Mouse (Mus musculus): ENCODE measurements around the gene Shc3. TPM values are rescaled to one million over a fixed set of nuclear protein-coding genes. Genes with fewer than 3 reads are reported as not detected.
A peak's percentile ranks its signal among the peaks of the same experiment; 100 is the strongest.

Shc3 gene
- total RNA-seq, 2 experiments from 2014 or later = 0.90 to 1.2 TPM

DNA sequence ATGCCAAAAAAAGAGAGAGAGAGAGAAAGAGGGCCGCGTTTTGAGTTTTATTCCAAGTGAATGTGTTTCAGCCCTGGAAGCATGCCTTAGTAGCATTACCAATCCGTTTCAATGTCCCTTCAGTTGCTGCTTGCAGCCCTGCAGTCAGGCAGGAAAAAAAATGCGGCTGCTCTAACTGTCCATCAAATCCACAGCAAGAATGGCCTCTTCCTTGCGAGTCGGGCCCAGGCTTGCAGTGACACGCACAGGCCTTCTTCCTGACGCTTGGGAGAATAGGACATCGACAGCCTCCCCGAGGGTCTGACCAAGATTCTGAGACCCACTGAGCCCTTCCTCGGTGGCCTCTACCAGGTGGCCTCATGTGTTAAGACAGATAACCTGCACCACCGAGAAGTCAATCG lies 718 bp downstream of the Shc3 start:
- no peak for DNase-seq

DNA sequence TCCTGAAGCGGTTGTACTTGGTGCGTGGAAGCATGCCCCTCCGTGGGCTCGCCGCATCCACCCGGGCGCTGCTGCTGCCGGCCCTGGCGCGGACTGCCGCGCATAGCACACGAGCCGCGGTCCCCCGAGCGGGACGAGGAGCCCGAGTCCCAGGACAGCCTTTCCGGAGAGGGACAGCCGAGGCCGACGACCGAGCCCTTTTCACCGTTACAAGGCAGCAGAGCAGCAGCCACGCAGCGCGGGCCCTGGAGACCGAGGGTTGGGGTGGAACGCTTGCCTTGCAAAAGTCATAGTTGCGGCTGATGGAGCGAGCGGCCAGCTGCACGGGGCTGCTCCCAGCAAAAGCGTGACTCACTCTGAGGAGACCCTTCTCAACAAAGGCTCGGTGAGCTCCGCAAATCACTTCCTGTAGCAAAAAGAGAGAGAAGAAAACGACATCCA lies 1.8 kb downstream of the Shc3 start:
- no peak for DNase-seq

DNA sequence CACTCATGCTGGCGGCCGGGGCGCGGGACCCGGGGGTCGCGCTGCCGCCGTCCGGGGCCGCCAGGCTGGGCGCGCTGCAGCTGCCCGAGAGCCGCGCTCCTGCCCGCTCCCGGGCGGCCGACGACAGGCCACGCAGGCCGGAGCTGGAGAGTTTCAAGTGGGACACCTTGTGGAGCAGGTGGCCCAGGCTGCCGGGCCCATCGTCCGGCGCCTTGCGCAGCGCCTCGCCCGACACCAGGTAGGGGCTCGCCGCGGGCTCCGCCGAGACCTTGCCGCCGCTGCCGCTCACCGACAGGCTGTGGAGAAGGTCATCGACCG lies 2.2 kb downstream of the Shc3 start:
- no peak for DNase-seq

DNA sequence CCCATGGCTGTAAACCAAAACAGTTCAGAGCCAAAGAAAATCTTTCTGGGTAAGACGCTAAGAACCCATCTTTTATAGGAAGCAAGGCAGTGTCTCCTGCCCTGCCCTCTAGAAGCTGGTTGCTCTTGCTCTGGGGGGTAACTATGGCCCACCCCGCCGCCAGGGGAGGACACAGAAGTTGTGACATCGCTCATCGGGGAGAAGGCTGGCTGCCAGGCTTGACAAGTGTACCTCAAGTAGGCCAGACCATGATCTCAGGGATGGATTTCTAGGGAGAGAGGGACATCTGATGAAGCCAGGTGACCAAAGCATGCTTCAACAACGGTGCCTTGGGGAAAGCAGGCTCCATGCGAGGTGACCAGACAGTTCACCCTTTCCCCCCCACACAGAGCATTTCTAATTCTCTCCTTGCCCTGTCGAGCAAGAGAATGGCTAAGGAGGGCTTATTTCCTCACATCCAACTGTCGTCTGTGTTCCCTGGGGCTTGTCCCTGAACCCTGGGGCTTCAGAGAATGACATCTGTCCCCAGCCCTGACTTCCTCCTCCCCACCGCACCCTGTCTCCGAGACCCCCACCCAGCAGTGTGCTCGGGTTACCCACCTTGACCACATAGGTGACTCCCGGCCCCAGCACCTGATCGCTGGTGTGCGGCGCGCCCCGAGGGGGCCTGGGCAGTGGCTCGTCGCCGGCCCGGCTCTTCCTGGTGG lies 2.7 kb downstream of the Shc3 start:
- no peak for DNase-seq

DNA sequence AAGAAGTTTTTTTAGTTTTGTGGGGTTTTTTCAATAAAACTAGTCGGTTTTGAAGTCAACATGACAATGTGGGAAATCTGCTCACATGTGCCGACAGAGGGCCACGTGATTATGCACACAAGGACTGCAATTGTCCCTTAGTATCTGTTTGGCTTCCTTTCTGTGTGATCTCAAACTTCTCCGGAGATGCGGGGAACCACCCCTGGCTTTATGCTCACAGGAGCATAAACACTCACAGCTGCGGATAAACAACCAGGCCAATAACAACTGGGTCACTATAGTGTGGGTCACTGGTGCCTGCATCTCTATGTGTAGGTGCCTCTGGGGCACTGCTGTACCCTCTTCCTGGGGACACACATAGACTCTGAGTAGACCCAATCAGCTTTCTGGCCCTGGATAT lies 4.5 kb downstream of the Shc3 start:
- DNase-seq = no peak

DNA sequence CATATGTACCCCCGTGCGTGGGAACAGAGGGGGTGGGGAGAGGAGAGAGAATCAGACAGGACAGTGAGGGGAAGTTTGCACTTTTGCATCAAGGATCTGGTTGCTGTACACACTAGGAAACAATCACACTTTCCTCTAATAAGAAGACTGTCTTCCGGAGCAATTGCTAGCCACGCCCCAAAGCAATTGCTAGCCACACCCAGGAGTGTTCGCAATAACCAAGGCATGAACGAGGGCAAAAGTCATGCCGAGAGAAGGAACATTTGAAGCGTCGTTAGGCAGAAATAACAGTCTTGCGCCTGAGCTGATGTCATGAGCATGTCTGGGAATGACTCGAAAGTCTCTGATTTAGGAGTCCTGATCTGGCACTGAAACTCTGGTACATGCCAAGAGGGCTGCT lies 15.9 kb downstream of the Shc3 start:
- no peak for DNase-seq

DNA sequence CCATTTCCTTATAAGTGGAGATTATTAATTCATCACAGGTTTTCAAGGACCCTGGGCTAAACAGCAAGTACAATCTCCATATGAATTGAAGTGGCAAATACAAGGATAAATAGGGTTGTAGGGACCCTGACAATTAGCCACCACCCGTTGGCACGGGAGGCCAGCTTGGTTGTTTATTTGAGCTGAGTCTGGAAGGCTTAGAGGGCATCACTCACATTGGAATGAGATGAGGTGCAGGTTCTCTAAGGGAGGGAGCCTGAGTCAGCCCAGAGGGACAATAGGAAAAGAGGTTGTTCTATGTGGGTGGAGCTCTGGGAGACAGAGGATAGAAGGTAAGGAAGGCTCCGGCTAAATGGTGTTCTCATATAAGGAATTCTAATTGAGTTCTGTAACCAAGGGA lies 17.0 kb downstream of the Shc3 start:
- DNase-seq = no peak

DNA sequence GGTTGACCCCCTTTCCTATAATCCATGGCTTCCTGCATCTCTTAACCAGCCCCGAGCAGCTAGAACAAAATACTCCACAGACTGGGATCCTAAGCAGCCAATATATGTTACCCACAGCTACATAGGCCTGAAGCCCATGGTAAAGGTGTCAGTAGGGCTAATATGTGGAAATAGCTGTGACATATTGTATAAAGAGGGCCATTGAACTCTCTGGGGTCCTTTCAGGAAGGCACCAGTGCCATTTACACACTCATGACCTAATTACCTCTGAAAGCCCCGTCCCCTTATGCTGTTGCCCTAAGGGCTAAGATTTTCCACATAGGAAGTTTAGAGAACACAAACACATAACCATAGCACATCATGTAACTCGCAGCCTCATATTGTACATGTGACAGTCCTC lies 17.4 kb downstream of the Shc3 start:
- DNase-seq = no peak

DNA sequence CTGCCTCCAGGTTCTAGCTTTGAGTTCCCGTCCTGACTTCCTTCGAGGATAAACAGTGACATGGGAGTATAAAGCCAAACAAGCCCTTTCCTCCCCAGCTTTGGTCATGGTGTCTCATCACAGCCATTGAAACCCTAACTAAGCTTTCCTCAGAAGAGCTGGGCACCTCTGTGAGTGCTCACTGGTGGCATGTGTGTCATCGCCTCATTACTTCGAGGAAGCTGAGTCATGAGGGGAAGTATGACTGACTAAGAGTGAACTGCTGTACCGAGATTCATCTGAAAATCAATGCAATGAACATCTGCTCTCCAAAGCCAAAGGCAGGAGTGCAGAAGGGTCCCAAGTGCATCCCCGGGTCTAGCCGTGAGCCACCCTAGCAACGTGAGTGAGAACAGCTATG lies 29.4 kb downstream of the Shc3 start:
- DNase-seq = no peak

DNA sequence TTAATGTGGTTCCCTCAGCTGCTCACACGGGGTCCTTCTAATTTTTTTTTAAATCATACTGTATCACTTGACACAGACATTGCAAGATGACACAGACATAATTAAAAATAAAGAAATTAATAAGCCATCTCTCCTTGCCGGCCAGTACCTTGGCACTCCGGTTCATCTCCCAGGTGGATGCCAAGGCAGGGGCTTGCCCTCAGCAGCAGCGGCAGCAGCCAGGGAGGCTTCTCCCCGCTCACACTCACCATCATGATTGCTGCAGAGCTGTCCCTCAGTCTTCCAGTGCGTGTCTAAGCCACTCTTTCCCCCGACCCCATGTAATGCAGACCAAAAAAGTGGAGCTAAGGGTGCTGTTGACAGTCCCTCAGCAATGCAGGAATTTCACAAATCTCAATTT lies 33.9 kb downstream of the Shc3 start:
- DNase-seq = no peak

DNA sequence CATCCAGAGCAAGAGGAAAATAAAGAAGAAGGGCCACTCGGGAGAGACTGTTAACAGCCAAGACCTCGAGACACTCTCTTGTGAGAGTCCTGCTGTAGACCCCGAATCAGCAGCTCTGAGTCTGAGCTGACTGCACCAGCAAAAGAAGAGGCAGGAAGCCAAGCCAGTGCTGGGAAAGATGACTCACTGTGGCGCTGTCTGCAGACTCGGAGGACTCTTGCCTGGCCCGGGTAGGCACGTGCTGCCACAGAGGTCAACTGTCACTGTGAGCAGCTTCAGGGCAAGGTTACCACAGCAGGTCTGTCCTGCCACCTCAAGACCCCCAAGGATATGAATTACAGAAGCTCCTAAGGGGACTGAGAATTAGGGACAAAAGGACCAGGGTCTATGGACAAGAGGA lies 42.7 kb downstream of the Shc3 start:
- peak; percentile 16 for DNase-seq

DNA sequence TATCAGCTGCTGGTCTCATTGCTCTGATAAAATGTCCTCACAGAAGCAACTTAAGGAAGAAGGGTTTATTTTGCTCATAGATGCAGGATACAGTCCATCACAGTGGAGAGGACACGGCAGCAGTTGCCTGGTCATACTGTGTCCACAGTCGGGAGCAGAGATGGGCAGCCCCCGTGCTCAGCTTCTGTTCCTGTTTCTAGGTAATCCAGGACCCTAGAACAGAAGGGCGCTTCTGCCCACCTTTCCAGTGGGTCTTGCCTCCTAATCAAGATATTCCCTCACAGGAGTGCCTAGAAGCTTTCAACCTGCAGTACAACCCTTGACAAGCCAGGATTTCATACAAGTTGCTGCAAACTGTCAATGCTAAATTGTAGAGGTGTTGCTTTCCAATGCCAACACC lies 44.9 kb downstream of the Shc3 start:
- DNase-seq = no peak

DNA sequence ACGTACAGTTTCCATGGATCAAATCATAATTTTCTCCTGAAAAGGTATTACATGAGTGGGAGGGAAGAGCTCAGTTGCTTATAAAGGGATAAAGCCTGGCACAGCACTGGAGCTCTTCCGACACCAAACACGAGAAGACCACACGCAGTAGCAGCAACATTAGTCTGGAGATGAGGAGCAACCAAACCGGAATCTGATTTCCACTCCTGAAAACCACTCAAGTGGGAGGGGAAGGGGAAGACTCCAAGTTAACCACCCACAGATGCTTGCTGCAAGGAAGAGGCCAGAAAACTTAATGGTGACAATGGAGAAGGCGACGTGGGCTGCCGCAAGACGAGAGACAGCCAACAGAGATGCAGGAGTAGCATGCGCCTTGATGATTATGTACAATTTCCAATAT lies 45.9 kb downstream of the Shc3 start:
- DNase-seq = no peak

DNA sequence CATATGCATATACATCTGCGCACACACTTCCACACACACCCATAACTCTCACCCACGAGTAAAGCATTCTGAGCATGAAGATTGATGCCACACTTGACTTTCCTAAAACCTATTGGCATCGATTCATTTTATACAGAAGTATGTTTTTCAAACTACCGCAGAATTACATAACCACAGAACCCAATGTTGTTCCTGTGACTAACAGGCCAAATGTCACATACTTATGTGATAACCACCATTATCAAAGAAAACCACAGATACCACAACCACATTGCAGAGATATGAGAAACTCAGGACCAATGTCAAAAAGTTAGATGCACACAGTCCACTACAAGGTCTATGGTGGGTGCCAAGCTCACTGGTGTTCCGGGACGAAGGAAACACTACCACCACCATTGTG lies 50.3 kb downstream of the Shc3 start:
- DNase-seq = no peak

DNA sequence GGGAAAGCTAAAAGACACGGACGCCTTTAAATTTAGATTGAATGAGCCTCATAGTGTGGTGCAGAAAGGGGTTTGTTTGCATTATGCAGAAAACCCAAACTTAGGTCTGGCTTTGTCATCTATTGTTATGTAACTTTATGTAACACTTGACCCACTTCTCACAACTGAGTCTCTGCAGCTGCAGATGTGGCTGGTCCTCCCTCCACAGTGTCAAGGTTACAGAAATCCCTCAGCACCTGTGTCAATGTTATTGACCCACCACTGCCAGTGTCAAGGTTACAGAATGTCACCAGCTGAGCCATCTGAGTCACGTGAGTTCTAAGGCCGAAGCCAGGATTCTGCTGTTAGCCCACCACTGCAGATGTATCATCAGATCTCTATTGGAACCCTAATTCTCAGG lies 51.3 kb downstream of the Shc3 start:
- no peak for DNase-seq

DNA sequence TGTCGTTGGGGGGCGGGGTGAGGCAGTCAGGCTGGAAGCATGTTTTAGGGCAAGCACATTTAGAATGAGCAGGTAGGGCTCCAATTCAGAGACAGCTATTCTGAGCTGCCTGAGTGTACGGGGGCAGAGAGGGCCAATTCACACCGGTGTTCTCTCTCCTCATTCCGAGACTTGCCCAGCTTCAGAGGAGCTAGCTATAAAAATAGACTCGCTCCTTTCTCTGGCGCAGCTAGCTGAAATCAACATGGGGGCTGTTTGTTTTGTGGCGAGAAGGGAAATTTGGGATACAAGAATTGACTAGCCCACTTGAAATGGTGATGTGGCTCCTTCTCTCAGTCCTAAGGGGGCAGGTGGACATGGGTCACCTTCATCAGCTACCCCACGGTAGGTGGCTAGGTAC lies 60.4 kb downstream of the Shc3 start:
- DNase-seq = no peak

DNA sequence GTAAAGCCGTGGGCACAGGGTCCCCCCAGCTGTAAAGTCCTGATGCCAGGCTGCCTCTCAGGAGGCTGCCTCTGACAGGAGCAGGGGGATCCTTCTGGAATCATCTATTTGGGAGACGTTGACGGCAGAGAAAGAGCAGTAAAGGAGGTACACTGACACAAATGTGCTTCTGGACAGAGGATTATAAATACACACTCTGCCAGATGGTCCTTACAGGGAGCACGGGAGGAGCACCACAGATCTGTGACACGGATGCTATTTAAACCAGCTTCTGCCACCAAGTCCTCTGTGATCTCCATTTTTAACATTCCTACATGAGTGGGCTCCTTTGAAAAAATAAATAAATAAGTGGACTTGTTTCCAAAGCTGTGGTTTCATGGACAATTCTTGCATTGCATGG lies 63.5 kb downstream of the Shc3 start:
- DNase-seq = no peak

DNA sequence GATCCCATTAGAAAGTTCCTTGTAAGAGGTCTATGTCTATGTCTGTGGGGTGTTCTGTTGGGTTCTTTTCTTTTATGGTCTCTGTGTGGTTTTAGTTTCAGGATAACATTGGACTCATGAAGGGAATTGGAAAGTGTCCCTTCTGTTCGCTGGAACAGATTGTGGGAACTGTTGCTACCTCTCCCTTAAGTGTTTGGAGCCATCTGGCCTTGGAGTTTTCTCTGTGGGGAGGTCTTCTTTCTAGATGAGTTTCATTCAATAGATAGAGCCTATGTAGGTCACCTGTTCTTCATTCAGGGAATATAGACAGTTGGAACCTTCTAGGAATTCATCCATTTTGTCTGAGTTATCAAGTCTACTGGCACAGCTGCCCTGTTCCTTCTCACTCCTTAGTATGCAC lies 69.5 kb downstream of the Shc3 start:
- DNase-seq = no peak

DNA sequence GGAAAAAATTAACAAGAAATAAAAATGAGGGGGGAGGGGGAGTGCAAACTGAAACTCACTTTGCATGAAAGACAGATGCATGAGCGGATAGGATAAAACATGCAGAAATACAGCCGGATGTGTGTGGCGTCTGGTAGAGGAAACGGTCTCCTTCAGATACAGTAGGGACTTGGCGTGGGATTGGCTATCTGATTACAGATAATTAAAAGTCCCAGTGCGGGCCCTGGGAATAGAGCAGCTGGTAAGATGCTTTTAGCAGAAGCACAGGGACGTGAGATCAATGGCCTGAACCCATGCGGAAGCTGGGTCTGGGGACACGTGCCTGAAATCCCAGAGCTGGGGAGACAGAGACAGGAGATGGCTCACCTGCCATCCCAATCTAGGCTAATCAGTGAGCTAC lies 75.5 kb downstream of the Shc3 start:
- no peak for DNase-seq

DNA sequence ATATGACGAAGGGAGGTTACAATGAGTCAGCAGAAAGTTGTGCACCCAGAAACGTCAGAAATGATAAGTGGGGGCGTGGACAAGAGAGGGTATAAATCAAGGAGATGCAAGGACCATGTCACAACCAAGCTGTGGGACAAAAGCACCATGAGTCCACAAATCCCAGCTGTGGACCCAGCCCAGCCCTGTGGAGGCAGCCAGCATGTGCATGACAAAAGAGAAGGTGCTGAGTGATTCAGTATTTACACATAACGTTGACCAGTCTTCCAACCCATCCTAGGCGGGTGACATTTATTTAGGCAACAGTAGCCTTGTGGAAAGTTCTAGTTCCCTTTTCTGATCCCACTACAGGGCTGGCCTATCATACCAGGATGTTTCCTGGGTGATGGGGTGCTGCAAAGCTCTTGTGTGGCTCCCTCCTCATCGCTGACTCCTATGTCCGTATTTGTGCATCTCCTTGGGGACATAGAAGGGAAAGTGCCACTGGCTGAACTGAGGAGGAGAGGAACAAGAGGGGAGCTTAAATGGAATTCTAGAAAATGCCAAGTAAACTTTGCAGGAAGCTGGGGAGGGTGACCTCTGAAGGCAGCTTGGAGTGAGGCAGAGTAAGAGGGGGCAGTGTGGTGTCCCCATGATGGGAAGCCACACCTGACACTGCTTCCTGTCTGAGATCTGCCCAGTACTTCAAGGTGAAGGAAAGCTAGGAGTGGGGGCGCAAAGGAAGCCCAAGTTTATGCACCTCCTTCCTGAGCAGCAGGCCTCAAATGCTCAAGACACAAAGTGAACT lies 77.4 kb downstream of the Shc3 start:
- DNase-seq = no peak

DNA sequence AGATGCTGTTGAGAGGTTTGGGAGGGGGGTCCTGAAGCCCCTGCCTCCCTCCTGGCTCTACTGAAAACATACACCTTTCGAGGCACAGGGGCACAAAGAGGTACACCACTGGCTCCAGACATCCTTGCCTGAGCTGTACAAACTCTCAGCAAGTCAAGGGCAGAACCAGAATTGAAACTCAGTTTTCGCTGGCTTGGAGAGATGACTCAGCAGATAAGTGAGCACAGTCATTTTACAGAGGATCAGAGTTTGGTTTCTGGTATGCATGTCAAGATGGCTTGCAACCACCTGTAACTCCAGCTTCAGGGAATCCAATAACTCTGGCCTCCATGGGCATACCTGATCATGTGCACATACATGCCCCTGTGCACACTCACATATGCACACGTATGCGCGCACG lies 79.0 kb downstream of the Shc3 start:
- DNase-seq = no peak

DNA sequence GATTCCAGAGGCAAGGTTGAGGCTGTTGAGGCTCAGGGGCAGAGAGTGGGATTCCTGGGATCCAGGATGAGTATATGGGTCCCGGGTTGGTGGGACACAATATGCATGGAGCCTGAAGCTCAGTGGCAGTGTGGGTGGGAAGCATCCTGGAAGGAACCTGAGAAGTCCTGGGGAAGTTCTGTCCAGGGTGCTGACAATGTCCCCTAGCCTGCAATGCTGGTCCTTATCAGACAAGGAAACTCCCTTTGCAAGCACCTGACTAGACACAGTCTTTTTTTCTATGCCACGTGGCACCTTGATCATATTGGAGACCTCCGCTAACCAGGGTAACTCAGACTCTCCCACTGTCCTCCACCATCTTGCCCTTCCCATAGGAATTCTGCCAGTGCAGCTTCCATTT lies 80.3 kb downstream of the Shc3 start:
- no peak for DNase-seq

DNA sequence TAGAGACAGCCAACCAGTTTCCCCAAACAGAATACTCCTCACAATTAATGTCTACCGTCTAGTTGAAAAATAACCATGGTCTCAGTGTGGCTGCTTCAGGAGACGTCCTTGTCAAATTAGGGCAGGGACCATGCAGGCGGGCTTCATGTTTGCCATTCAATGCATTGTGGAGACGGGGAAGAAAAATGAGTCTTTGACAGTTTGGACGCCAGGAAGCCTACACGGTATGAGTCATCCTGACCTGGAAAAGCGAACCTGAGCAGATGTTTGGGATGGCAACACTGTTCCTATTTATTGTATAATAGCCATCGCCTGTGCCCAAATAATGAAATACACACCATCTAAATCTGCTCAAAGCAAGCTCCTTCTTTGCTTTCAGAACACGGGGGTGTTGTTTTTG lies 83.9 kb downstream of the Shc3 start:
- no peak for DNase-seq

DNA sequence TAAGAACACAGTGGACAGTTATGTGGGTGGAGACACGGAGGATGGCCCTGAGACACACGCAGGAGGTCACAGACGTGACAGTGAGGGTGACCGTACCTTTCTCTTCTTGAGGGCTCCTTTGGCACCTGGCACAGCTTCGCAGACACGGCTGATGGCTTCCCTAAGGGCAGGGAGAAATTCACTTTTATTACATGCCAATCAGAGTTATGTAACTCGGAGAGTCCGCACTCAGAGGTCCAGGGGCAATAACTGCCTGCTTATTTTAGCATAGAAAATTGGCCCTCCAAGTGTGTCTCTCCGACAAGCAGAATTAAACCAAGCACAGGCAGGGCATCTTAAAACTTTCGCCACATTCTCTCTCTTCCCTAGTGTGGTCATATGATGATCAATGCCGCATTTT lies 86.4 kb downstream of the Shc3 start:
- DNase-seq = no peak
